Mouse (Mus musculus) left cerebral cortex, postnatal 25 days (tissue): ENCODE measurements at regions not wholly inside any gene's neighbourhood (a gene's known extent, or its start where the extent isn't known, plus 50 kb on each side); places are given as distances from the start of the nearest gene placed in this dataset.

Source experiments
- DNase-seq, 2 experiments: peaks; one replicate each; pipeline ENCODE4 v3.0.0; 2022; ENCODE audit warnings: low spot score in 2 of 2, mixed read lengths in 1 of 2
- intact Hi-C: fragments of 180-260 bp; cut with DNase I; formaldehyde crosslinking; loops from one replicate; pipeline ENCODE4 v1.15.1; 2025

- DNase-seq: no peak
- intact Hi-C loops: loop anchor here (5.0 kb wide), 1 partner anchor 186 kb away; no protein-coding TSS in a partner anchor
Measured at GRCm38 (mm10) chr14:48853479-48854187, 180.0 kb upstream of the Otx2 start.

DNA sequence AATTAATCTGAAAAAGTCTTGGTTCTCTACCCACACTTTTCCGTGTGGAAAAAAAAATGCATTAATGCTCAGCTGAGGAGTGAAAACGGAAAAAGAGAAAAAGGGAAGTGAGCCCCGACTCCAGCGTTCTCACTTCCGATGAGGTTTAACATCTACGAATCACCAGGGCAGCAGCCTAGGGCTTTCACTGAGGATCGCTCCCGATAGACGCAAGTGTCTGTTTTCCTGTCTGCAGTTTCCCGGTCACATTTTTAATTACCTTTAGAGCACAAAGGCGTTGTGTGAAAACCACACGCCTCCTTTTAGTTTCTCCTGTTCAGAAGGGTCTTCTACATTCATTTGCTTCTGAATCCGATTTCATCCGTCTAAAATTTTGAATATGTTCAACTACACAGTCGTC, 179.2 kb upstream of the Otx2 start:
- intact Hi-C loops: loop anchor here (5.0 kb wide), 1 partner anchor 185 kb away; no protein-coding TSS in a partner anchor
- DNase-seq: peak in 1 of 2 experiments; percentile 2

DNA sequence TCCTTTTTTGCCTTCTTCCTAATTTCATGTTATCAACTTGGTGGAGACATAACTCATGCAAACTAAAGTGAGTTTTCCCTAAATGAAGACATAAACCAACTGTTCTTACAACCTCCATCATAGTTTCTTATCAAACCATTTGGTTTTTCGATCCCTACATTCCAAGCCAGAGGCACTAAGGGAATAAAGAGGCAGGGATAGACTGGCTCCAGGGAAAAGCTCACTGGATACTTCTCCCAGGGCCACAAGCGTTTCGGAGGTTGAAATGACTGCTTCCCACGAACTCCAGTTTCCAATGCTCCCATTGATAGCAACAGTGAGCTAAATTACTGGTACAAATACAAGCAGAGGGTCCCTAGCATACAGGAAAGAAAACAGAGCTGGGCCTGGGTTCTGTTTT, 178.4 kb upstream of the Otx2 start:
- intact Hi-C loops: loop anchor here (5.0 kb wide), 1 partner anchor 185 kb away; no protein-coding TSS in a partner anchor
- no peak for DNase-seq

GRCm38 (mm10) chr14:48842861-48843260, 169.2 kb upstream of the Otx2 start:
- no peak for DNase-seq
- intact Hi-C loops: no loop called here

DNA sequence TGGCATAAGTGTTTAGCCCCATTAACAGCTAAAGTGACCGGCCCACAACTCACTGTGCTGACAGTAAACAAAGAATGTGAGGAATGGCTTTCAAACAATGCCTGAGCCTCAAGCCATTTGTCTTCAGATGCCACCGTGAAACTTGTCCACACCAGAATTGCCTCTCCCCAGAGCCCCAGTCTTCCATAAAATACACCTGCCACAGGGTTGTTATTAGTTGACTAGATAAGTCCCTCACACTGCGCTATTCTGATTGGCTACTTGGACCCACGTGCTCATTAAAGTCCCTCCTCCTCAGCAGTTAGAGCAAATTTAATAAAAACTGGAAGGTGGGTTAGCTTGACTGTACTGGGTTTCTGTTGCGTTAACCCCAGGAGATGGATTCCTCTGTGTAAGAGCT, 167.7 kb upstream of the Otx2 start:
- intact Hi-C loops: no loop called here
- no peak for DNase-seq

GRCm38 (mm10) chr14:48837181-48837580, 163.6 kb upstream of the Otx2 start:
- DNase-seq: no peak

GRCm38 (mm10) chr14:48836071-48836470, 162.5 kb upstream of the Otx2 start:
- DNase-seq: no peak
- intact Hi-C loops: no loop called here

More at GRCm38 (mm10) chr14:48837181-48837580, 163.6 kb upstream of the Otx2 start:
- intact Hi-C loops: no loop called here

- no peak for DNase-seq
- intact Hi-C loops: no loop called here
Measured at GRCm38 (mm10) chr14:48834416-48834815, 160.8 kb upstream of the Otx2 start.

GRCm38 (mm10) chr14:48826421-48826820, 152.8 kb upstream of the Otx2 start:
- DNase-seq: no peak

DNA sequence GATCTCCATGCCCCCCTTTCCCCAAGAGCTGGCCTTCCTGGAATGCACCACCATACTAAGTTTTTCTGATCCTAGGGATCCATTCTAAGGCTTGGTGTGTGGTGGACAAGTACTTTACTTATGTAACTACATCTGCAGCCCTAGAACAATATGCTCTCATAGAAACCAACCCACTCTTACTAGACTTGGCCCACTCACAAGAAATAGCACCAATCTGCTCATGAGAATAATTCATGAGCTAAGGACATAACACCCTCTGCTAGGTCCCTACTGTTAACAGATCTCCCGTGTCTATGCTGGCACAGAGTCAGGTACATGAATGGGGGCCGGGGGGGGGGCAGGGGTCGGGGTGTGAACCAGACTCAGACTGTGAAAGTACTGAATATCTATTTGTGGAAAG, 150.8 kb upstream of the Otx2 start:
- intact Hi-C loops: no loop called here
- DNase-seq: peak in 1 of 2 experiments; percentile 77

More at GRCm38 (mm10) chr14:48826421-48826820, 152.8 kb upstream of the Otx2 start:
- intact Hi-C loops: no loop called here

- DNase-seq: no peak
- intact Hi-C loops: no loop called here
Measured at GRCm38 (mm10) chr14:48815941-48816340, 142.3 kb upstream of the Otx2 start.

DNA sequence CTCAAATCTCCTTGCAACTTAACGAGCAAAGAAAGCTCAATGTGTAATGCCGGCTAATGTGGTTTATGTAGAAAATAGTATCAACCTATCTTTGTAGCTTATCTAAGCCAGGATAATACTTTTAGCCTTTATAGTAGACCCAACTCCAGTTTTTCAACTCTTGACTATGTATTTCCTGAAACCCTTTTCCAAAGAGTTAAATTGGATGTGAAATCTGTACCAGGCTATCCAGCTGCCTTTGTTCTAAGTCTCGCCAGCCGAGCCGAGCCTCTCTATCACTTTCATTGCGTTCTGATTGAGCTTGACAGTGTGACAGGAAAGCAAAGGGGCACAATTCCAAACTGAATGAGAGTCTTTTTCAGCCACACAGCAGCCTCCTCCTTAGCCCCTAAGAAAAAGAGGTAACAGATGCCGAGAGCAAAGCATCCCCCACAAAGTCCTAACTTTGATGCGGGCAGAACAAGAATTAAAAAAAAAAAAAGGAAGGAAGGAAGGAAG, 141.7 kb upstream of the Otx2 start:
- no peak for DNase-seq
- intact Hi-C loops: no loop called here

DNA sequence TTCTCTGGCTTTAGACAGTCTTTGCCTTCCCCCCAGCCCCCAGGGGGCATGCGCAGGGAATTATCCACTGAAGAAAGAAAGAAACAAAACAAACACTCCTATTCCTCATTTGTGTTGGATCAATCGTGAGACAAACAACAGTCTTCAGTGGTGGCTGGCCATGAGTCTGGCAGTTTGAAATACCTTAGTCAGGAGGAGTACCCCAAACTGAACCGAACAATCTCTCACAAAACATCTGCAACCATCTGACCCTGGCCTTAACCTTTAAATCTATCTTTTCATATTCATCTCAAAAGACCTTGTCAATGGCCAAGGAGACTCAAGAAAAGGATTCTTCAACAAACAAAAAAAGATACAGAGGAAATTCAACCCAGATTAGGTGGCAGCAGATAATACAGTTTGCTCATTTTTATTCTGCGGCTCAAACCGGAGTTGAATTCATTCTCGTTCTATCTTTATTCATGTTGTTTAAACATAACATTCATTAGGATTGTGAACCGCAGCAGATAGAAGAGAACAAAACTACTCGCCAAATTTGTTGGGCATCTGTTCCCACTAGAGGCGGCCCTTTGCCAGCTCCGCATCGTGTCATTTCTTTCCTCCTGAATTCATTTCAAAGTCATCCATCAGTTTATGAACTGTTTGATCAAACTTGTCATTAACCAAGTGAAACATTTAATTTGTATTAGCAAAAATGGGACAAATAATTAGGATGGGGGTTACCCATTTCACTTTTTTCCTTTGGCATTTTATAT, 139.3 kb upstream of the Otx2 start:
- intact Hi-C loops: no loop called here
- DNase-seq: no peak

DNA sequence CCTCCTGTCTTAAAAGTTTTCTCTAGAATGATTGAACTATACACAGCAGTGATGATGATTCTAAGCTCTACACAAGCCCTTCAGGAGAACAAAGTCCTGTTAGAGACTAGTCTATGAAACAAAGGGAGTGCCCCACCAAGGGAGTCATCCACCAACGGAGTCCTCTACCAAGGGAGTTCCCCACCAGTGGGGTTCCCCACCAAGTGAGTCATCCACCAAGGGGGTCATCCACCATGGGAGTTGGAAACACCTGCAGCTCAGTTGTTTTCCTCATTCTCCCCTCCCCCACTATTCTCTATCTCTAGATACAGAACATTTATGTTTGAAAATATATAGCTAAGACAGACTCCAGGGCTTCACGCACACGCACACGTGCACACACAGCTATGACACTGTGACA, 130.5 kb upstream of the Otx2 start:
- DNase-seq: no peak
- intact Hi-C loops: loop anchor here (5.0 kb wide), 1 partner anchor 147 kb away; no protein-coding TSS in a partner anchor

DNA sequence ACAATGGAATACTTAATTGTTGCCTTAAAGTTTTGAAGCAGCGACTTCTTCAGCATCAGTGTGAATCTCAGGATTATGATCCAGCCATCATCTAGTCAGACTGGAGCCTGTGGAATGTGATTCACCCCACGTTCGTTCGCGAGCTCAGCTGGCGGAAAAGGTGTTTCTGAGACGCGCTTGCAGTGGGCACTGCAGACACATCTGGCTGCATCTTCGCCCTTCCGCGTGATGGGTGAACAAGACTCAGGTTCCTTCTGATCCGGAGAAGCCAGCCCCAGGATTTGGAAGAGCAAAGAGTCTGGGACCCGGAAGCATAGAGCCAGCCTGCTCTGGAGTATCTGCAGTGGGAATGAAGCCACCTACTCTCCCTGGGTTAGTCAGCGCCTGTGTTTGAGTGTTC, 127.7 kb upstream of the Otx2 start:
- no peak for DNase-seq
- intact Hi-C loops: loop anchor here (5.0 kb wide), 1 partner anchor 144 kb away; no protein-coding TSS in a partner anchor

- intact Hi-C loops: loop anchor here (5.0 kb wide), 1 partner anchor 144 kb away; no protein-coding TSS in a partner anchor
- no peak for DNase-seq
Measured at GRCm38 (mm10) chr14:48800857-48801256, 127.2 kb upstream of the Otx2 start.

DNA sequence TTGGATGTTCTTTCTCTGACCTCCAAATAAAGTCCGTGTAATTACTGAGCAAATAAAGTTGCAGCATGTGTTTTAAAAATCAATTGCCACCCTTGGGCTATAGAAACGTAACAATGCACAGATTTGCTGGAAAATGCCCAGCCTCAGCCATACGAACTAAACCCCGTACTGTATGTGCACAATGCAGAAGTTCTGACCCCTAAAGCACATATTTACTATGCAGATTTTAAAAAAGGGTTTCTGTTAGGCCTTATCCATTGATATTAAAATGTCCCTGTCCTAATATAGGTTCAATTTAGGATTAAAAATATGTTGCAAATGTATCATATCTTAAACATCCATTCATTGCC, 126.5 kb upstream of the Otx2 start:
- DNase-seq: no peak
- intact Hi-C loops: loop anchor here (5.0 kb wide), 1 partner anchor 143 kb away; no protein-coding TSS in a partner anchor

- intact Hi-C loops: loop anchor here (5.0 kb wide), 1 partner anchor 142 kb away; no protein-coding TSS in a partner anchor
- no peak for DNase-seq
Measured at GRCm38 (mm10) chr14:48799442-48800099, 126.0 kb upstream of the Otx2 start.

DNA sequence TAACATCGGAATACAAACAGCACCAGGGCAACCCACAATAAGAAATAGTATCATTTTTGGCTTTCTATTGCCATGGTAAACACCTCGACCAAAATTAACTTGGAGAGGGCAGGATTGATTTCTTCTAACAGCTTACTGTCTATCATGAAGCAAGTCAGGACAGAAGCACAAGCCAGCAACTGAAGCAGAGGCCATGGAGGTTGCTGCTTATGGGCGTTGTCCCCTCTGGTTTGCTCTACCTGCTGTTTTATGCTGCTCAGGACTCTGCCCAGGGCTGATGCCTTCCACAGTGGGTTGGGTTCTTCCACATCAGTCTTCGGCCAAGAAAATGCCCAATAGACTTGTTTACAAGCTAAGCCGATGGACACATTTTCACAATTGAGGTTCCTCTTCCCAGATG, 117.9 kb upstream of the Otx2 start:
- DNase-seq: no peak
- intact Hi-C loops: no loop called here

DNA sequence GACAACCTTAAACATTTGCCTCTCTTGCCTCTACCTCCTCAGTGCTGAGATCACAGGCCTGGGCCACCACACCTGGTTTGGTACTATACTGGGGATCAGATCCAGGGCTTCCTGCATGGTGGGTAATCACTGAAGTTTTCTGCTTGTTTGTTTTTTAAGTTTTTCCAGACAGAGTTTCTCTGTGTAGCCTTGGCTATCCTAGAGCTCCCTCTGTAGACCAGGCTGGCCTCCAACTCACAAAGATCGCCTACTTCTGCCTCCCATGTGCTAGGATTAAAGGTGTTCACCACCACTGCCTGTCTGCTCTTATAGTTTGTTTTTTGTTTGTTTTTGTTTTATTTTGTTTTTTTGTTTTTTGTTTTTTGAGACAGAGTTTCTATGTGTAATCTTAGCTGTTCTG, 105.7 kb upstream of the Otx2 start:
- DNase-seq: no peak
- intact Hi-C loops: no loop called here
